ENCODE assay signal across 8 mouse cellular contexts in the genomic region with DNA sequence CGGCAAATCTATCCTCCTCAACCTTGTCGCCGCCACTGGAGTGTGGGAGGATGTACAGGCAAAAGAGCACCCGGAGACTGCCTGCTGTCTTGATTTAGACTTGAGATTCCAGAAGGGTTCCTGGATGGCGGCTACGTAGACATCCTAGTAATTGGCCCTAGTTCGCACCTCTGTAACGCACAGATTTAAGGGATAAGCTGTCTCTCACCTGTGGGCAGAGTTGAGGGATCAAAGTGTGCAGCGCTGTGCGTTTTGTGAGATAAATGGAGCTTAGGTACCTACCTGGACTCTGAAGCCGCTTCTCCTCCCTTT. TPM values are rescaled to one million over a fixed set of nuclear protein-coding genes. Genes with fewer than 3 reads are reported as not detected.
DNase-seq lines count a peak whose midpoint lies in the region; ATAC-seq and TF ChIP-seq lines count a peak whose summit lies in the region.

No protein-coding gene starts in this region.

- H3K9ac ChIP-seq in kidney, postnatal 0 days (ENCODE audit: low read depth, low read length) = peak overlapping the region; percentile 65
- H3K9ac ChIP-seq in hindbrain, embryonic 13.5 days = peak overlapping the region; percentile 98
- H3K9ac ChIP-seq in midbrain, embryonic 14.5 days (replicated peaks; ENCODE audit: low read length) = peak overlapping the region; percentile 97

- peak overlapping the region; percentile 93 for H3K4me2 ChIP-seq in kidney, postnatal 0 days (ENCODE audit: low read length)
- H3K4me2 ChIP-seq in hindbrain, embryonic 13.5 days = peak overlapping the region; percentile 91
- H3K4me2 ChIP-seq in midbrain, embryonic 14.5 days (ENCODE audit: low read length) = peak overlapping the region; percentile 93

- DNase-seq in kidney, postnatal 0 days (ENCODE audit: low spot score) = no peak
- no peak for DNase-seq in kidney, postnatal 4 days
- DNase-seq in midbrain, embryonic 14.5 days = no peak
- no peak for DNase-seq in left cerebral cortex, adult 9 months (ENCODE audit: low spot score in 2 of 2)
- DNase-seq in thymus, postnatal 10 days (ENCODE audit: low spot score in 2 of 2) = no peak
- DNase-seq in spleen, postnatal 36 days (ENCODE audit: low spot score in 2 of 2) = no peak

- no peaks in the 10 kb centered on the region for H3K36me3 ChIP-seq in kidney, postnatal 0 days (ENCODE audit: insufficient read depth, low read length)
- H3K36me3 ChIP-seq in hindbrain, embryonic 13.5 days = peaks cover 17% of the 10 kb centered on the region
- H3K36me3 ChIP-seq in midbrain, embryonic 14.5 days (ENCODE audit: control insufficient read depth, insufficient read depth, low read length) = 0 out of 2 replicates have a peak, but pooled peaks cover 8% of the 10 kb centered on the region

- H3K9me3 ChIP-seq in kidney, postnatal 0 days (replicated peaks; ENCODE audit: low read length) = no peaks in the 10 kb centered on the region
- no peaks in the 10 kb centered on the region for H3K9me3 ChIP-seq in hindbrain, embryonic 13.5 days
- H3K9me3 ChIP-seq in midbrain, embryonic 14.5 days (ENCODE audit: control insufficient read depth, low read length) = no peaks in the 10 kb centered on the region

- peak overlapping the region; percentile 57 for H3K4me3 ChIP-seq in kidney, postnatal 0 days (replicated peaks; ENCODE audit: low read depth, low read length)
- H3K4me3 ChIP-seq in cortical plate, adult 2 months (ENCODE audit: insufficient read depth, low read length) = peak overlapping the region; percentile 94
- H3K4me3 ChIP-seq in hindbrain, embryonic 13.5 days = peak overlapping the region; percentile 86
- H3K4me3 ChIP-seq in midbrain, embryonic 14.5 days (replicated peaks; ENCODE audit: low read depth, low read length) = peak overlapping the region; percentile 73

- 9% methylated on average over 11 of the region's 11 CpGs for WGBS in kidney, postnatal 0 days
- WGBS in hindbrain, embryonic 13.5 days = 3% methylated on average over 11 of the region's 11 CpGs
- WGBS in midbrain, embryonic 14.5 days = 4% methylated on average over 11 of the region's 11 CpGs

- TF ChIP-seq CTCF in kidney, postnatal 0 days (IDR thresholded peaks at IDR 0.05; ENCODE audit: low read depth) = no peak
- no peak for TF ChIP-seq CTCF in cortical plate, adult 2 months (IDR thresholded peaks at IDR 0.05; ENCODE audit: extremely low read depth, insufficient read depth, low read length)

- no peak overlapping the region for H3K27ac ChIP-seq in kidney, postnatal 0 days
- 0 out of 2 replicates have a peak overlapping the region, but pooled peaks have one; percentile 93 for H3K27ac ChIP-seq in cortical plate, adult 2 months (ENCODE audit: insufficient read depth, low read length)
- H3K27ac ChIP-seq in hindbrain, embryonic 13.5 days = peak overlapping the region; percentile 91
- peak overlapping the region; percentile 91 for H3K27ac ChIP-seq in midbrain, embryonic 14.5 days (replicated peaks; ENCODE audit: low read depth, low read length)

- ATAC-seq in kidney, postnatal 0 days (replicated peaks; ENCODE audit: low FRiP score, low read depth) = no peak
- ATAC-seq in hindbrain, embryonic 13.5 days (ENCODE audit: low FRiP score) = no peak
- ATAC-seq in midbrain, embryonic 14.5 days (ENCODE audit: low FRiP score, low TSS enrichment) = peak; percentile 9; the same call in 1 of the 2 replicates

- H3K4me1 ChIP-seq in kidney, postnatal 0 days (replicated peaks; ENCODE audit: insufficient read depth, low read length) = peaks cover 9% of the 10 kb centered on the region; the same call in 1 of the 2 replicates
- H3K4me1 ChIP-seq in cortical plate, adult 2 months (ENCODE audit: control insufficient read depth, insufficient read depth, low read length) = peaks cover 2% of the 10 kb centered on the region; the same call in 1 of the 2 replicates
- H3K4me1 ChIP-seq in hindbrain, embryonic 13.5 days (replicated peaks) = peaks cover 39% of the 10 kb centered on the region
- peaks cover 20% of the 10 kb centered on the region for H3K4me1 ChIP-seq in midbrain, embryonic 14.5 days (ENCODE audit: control insufficient read depth, insufficient read depth, low read length)

- H3K27me3 ChIP-seq in kidney, postnatal 0 days (ENCODE audit: insufficient read depth, low read length) = no peaks in the 10 kb centered on the region
- H3K27me3 ChIP-seq in hindbrain, embryonic 13.5 days = peaks cover 63% of the 10 kb centered on the region
- peaks cover 48% of the 10 kb centered on the region for H3K27me3 ChIP-seq in midbrain, embryonic 14.5 days (ENCODE audit: control insufficient read depth, insufficient read depth, low read length)

- TF ChIP-seq POLR2A in cortical plate, adult 2 months (IDR thresholded peaks at IDR 0.05; ENCODE audit: extremely low read depth, insufficient read depth, low read length) = no peak

RNA-seq across cellular contexts. Expression of a gene that starts 1.3 kb away (rescaled TPM):
- 15.0 and 16.4 TPM in 2 replicates for polyA plus RNA-seq in kidney, postnatal 0 days (2015; fragmentation: Nextera tagmentation; extraction: Ambion mirVana)
- 127 and 129 TPM in 2 replicates for polyA plus RNA-seq in cortical plate, adult 2 months (2012; rRNA removed)
- polyA plus RNA-seq in hindbrain, embryonic 13.5 days (2015; fragmentation: Nextera tagmentation; extraction: Ambion mirVana) = 40.6 and 42.3 TPM in 2 replicates
- polyA plus RNA-seq in midbrain, embryonic 14.5 days (2014; fragmentation: Nextera tagmentation; extraction: Ambion mirVana) = 66.8 and 74.1 TPM in 2 replicates

RNA-seq across cellular contexts. Expression of a gene that starts 14.1 kb away (rescaled TPM):
- polyA plus RNA-seq in kidney, postnatal 0 days (2015; fragmentation: Nextera tagmentation; extraction: Ambion mirVana) = 2.8 and 3.1 TPM in 2 replicates
- 8.7 TPM in 2 replicates for polyA plus RNA-seq in cortical plate, adult 2 months (2012; rRNA removed)
- polyA plus RNA-seq in hindbrain, embryonic 13.5 days (2015; fragmentation: Nextera tagmentation; extraction: Ambion mirVana) = 1.0 and 1.1 TPM in 2 replicates
- 0.58 and 0.66 TPM in 2 replicates for polyA plus RNA-seq in midbrain, embryonic 14.5 days (2014; fragmentation: Nextera tagmentation; extraction: Ambion mirVana)

RNA-seq across cellular contexts. Expression of a gene that starts 23.5 kb away (rescaled TPM):
- polyA plus RNA-seq in kidney, postnatal 0 days (2015; fragmentation: Nextera tagmentation; extraction: Ambion mirVana) = 27.9 and 29.0 TPM in 2 replicates
- 225 and 288 TPM in 2 replicates for polyA plus RNA-seq in cortical plate, adult 2 months (2012; rRNA removed)
- 28.4 and 30.7 TPM in 2 replicates for polyA plus RNA-seq in hindbrain, embryonic 13.5 days (2015; fragmentation: Nextera tagmentation; extraction: Ambion mirVana)
- 19.0 and 19.6 TPM in 2 replicates for polyA plus RNA-seq in midbrain, embryonic 14.5 days (2014; fragmentation: Nextera tagmentation; extraction: Ambion mirVana)

RNA-seq across cellular contexts. Expression of a gene that starts 29.2 kb away (rescaled TPM):
- 83.3 and 85.1 TPM in 2 replicates for polyA plus RNA-seq in kidney, postnatal 0 days (2015; fragmentation: Nextera tagmentation; extraction: Ambion mirVana)
- polyA plus RNA-seq in cortical plate, adult 2 months (2012; rRNA removed) = 371 and 407 TPM in 2 replicates
- polyA plus RNA-seq in hindbrain, embryonic 13.5 days (2015; fragmentation: Nextera tagmentation; extraction: Ambion mirVana) = 211 and 221 TPM in 2 replicates
- 219 and 244 TPM in 2 replicates for polyA plus RNA-seq in midbrain, embryonic 14.5 days (2014; fragmentation: Nextera tagmentation; extraction: Ambion mirVana)

RNA-seq across cellular contexts. Expression of a gene that starts 45.0 kb away (rescaled TPM):
- polyA plus RNA-seq in kidney, postnatal 0 days (2015; fragmentation: Nextera tagmentation; extraction: Ambion mirVana) = 45.0 and 50.1 TPM in 2 replicates
- 116 and 117 TPM in 2 replicates for polyA plus RNA-seq in cortical plate, adult 2 months (2012; rRNA removed)
- 20.0 and 22.1 TPM in 2 replicates for polyA plus RNA-seq in hindbrain, embryonic 13.5 days (2015; fragmentation: Nextera tagmentation; extraction: Ambion mirVana)
- polyA plus RNA-seq in midbrain, embryonic 14.5 days (2014; fragmentation: Nextera tagmentation; extraction: Ambion mirVana) = 12.5 and 14.6 TPM in 2 replicates
